Mouse (Mus musculus) bone marrow, adult 2 months (tissue): ENCODE measurements around the gene Fgf11. TPM values are rescaled to one million over a fixed set of nuclear protein-coding genes. Genes with fewer than 3 reads are reported as not detected.

Source experiments
- H3K27ac ChIP-seq: fragments of 200-500 bp; 2 replicates; pipeline ENCODE4 v1.5.1; 2012; ENCODE audit warnings: low read depth, mild to moderate bottlenecking, control low read depth, inconsistent platforms, low read length; ENCODE audit not compliant: control insufficient read depth, poor library complexity, insufficient read depth
- H3K4me1 ChIP-seq: fragments of 200-500 bp; 2 replicates; pipeline ENCODE4 v1.6.1; 2011; ENCODE audit warnings: low read length; ENCODE audit not compliant: control insufficient read depth, insufficient read depth
- H3K4me3 ChIP-seq: fragments of 200-500 bp; replicated peaks from 2 replicates; pipeline ENCODE3; 2011; ENCODE audit warnings: mild to moderate bottlenecking, low read depth, low read length, control low read depth; ENCODE audit not compliant: control insufficient read depth
- CTCF ChIP-seq: fragments of 200-500 bp; IDR thresholded peaks from 2 replicates; pipeline ENCODE4 v1.5.1; 2011; ENCODE audit warnings: low read length, control low read depth; ENCODE audit not compliant: control insufficient read depth, insufficient read depth
- POLR2A ChIP-seq: fragments of 200-500 bp; IDR thresholded peaks from 2 replicates; pipeline ENCODE4 v1.6.1; 2011; ENCODE audit warnings: low read depth, mild to moderate bottlenecking, control low read depth, low read length, borderline replicate concordance; ENCODE audit not compliant: control insufficient read depth
- WGBS: fragments of 180-500 bp; shearing (Covaris S2); methylation state at CpG from one replicate; pipeline ENCODE4 v1.1.7; 2018; 5-methylcytosine and 5-hydroxymethylcytosine counted together
- polyA plus RNA-seq: library from polyadenylated mRNA; stranded (reverse); fragments of >200 nt; gene quantifications from 2 replicates; pipeline ENCODE4 v1.2.4, GENCODE M21; 2011; ENCODE audit warnings: low replicate concordance; ENCODE audit not compliant: missing spikeins, insufficient read depth, insufficient read length

Fgf11 gene
- polyA plus RNA-seq, 1 experiment = 1.00 TPM

DNA sequence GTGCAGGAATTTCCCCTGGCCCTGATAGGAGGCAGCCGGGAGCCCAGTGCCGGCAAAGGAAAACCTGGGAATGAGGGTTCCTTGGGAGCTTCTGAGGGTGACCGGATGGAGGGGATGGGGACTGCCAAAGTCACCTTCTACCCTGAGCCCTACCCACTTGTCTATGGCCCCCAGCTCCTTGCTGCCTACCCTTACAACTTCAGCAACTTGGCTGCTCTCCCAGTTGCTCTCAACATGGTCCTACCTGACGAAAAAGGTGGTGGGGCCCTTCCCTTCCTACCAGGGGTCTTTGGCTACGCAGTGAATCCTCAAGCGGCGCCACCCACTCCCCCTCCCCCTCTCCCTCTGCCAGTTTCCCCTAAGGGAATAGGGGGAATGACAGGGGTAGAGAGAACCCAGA, 22.7 kb downstream of the Fgf11 start:
- H3K4me1 ChIP-seq = no peaks in the 10 kb centered on the region; the same call in 1 of the 2 replicates
- H3K4me3 ChIP-seq = no peak overlapping the region
- TF ChIP-seq POLR2A = no peak
- no peak for TF ChIP-seq CTCF
- H3K27ac ChIP-seq = no peak overlapping the region
- WGBS = 76% methylated on average over 7 of the region's 7 CpGs

DNA sequence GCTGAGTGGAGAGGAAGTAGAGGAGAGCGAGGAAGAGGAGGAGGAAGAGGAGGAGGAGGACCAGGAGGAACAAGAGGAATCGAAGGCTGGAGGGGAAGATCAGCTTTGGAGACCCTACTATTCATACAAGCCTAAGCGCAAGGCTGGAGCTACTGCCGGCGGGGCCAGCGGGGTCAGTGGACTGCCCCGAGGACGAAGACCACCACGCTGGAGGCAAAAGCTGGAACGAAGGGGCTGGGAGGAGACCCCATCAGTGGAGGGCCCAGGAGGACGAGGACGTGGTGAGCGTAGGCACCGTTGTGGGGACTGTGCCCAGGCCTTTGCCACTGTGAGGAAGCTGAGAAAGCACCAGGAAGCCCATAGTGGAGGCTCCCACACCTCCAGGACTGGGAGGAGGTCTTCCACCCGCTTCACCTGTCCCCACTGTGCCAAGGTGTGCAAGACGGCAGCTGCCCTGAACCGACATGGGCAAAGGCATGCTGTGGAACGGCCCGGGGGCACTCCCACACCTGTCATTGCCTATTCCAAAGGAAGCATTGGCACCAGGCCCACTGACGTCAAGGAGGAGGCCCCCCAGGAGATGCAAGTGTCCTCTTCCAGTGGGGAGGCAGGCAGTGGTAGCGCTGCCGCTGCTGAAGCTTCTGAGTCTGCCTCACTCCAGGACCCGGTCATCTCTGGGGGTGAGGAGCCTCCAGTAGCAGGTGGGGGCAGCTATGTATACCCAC, 23.2 kb downstream of the Fgf11 start:
- no peak overlapping the region for H3K4me3 ChIP-seq
- TF ChIP-seq POLR2A = no peak
- TF ChIP-seq CTCF = no peak
- no peak overlapping the region for H3K27ac ChIP-seq
- no peaks in the 10 kb centered on the region; the same call in 1 of the 2 replicates for H3K4me1 ChIP-seq
- 73% methylated on average over 23 of the region's 23 CpGs for WGBS

DNA sequence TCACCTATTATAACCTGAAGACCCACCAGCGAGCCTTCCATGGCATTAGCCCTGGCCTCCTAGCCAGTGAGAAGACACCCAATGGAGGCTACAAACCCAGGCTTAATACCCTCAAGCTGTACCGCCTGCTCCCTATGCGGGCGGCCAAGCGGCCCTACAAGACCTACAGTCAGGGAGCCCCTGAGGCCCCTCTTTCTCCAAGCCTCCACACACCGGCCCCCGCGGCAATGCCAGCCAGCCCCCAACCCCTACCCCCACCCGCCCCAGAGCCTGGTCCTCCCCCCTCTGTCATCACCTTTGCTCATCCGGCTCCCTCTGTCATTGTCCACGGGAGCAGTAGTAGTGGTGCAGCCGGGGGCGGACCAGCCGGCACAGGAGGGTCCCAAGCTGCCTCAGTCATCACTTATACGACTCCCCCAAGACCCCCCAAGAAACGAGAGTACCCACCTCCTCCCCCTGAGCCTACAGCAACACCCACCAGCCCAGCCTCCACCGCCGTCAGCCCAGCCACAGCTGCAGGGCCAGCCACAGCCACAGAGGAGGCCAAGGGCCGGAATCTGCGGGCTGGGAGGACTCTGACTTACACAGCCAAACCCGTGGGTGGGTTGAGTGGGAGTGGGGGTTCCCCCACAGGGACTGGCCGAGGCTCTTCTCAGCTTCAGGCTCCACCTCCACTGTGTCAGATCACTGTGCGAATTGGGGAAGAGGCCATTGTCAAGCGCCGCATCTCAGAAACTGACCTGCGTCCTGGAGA, 24.0 kb downstream of the Fgf11 start:
- Histone ChIP-seq H3K27ac (no peak overlapping the region), H3K4me3 (no peak overlapping the region), H3K4me1 (no peaks in the 10 kb centered on the region; the same call in 1 of the 2 replicates)
- WGBS = 64% methylated on average over 26 of the region's 26 CpGs
- TF ChIP-seq POLR2A (no peak), CTCF (no peak)

DNA sequence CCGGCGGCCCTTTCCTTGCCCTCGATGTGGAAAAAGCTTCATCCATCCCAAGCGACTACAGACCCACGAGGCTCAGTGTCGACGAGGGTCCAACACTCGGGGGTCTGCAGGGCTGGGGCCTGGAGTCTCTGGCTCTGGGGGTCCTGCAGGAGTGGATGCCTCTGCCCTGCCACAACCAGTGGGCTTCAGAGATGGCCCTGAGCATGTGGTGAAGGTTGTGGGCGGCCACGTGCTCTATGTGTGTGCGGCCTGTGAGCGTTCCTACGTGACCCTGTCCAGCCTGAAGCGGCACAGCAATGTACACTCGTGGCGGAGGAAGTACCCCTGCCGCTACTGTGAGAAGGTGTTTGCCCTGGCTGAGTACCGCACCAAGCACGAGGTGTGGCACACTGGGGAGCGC, 25.2 kb downstream of the Fgf11 start:
- Histone ChIP-seq H3K4me3 (no peak overlapping the region), H3K27ac (no peak overlapping the region), H3K4me1 (no peaks in the 10 kb centered on the region; the same call in 1 of the 2 replicates)
- no peak for TF ChIP-seq POLR2A
- no peak for TF ChIP-seq CTCF
- 89% methylated on average over 20 of the region's 20 CpGs for WGBS

DNA sequence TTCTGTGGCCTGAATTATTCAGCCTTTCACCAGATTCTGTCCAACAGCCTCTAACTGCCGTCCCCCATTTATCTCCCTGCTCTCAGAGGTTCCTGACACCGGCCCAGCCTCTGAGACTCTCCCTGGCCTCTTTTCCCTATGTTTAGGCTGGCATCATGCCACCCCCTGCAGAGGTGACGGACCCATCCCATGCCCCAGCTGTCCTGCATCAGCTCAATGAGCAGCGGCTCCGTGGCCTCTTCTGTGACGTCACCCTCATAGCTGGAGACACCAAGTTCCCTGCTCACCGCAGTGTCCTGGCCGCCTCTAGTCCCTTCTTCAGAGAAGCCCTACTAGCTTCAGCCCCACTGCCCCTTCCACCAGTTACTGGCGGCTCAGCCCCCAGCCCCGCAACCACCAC, 25.9 kb downstream of the Fgf11 start:
- Histone ChIP-seq H3K4me3 (no peak overlapping the region), H3K4me1 (no peaks in the 10 kb centered on the region; the same call in 1 of the 2 replicates), H3K27ac (no peak overlapping the region)
- WGBS = 87% methylated on average over 10 of the region's 10 CpGs
- TF ChIP-seq CTCF = no peak
- TF ChIP-seq POLR2A = no peak

DNA sequence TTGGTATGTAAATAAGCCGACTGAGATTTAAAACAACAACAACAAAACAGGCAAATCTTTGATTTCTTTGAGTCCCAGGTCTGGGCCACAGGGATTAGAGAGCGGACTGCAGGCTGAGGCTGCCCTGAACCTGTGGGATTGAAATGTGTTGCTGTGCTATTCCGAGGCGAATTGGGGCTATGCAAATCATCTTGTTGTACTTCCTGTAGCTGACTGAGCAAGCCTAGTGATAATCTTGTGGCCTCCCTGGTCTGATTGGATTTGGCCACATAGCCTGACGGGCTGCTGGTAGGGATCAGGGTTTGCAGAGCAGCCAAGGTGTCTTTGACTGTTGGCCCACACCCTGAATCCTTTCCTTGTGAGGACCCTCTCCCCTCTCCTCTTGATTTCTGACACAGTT, 26.7 kb downstream of the Fgf11 start:
- WGBS = 43% methylated on average over 5 of the region's 5 CpGs
- Histone ChIP-seq H3K4me1 (no peaks in the 10 kb centered on the region; the same call in 1 of the 2 replicates), H3K27ac (peak overlapping the region; percentile 41; the same call in 1 of the 2 replicates), H3K4me3 (no peak overlapping the region)
- TF ChIP-seq CTCF = no peak
- no peak for TF ChIP-seq POLR2A

DNA sequence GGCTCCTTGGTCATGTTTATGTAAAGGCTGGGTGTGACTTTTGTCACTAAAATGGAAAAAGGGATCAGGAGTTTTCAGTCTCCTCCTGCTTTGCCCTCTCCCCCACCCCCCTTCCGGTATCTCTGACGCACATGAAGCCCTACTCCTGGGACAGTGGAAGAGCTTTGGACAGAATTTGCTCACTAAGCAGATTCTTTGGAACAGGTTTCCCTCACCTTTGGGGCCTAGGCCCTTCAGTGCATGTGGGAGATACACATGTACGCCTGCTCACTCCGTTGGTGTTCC, 34.1 kb downstream of the Fgf11 start:
- no peaks in the 10 kb centered on the region; the same call in 1 of the 2 replicates for H3K4me1 ChIP-seq
- no peak overlapping the region for H3K4me3 ChIP-seq
- no peak overlapping the region for H3K27ac ChIP-seq
- TF ChIP-seq POLR2A = no peak
- no peak for TF ChIP-seq CTCF
- WGBS = 80% methylated on average over 4 of the region's 4 CpGs

DNA sequence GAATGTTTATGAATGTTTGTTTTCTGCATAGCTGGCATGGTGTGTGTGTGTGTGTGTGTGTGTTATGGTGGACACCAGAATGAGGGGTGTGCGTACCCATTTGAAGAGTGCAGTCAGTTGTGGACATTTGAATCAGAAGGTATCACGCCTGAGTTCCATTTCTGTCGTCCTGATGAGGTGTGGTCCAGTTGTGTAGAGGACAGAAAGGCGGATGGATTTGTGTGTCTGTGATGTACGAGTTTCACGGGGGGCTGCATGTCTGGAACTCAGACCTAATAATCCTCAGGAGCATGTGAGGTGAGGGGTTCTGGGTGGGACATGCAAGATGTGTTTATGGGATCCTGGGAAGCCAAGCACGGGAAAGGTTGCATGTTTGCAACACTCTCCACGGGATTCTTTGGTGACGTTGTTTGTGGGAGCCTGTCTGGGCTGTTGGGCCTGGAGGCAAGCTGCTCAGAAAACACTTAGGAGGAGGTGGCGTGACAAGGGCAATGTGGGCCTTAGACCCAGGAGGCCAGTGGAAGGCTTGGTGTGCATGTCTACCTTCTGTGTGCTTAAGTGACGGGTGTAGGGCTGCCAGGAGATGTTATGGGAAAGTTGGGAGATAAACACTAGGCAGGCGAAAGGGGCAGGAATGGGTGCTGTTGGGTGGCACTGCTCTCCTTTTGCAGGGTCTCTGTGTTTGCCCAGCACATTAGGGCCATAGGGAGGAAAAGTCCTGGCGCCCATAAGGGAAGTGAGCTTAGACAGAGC, 34.6 kb downstream of the Fgf11 start:
- no peak overlapping the region for H3K4me3 ChIP-seq
- WGBS = 79% methylated on average over 13 of the region's 13 CpGs
- H3K4me1 ChIP-seq = no peaks in the 10 kb centered on the region; the same call in 1 of the 2 replicates
- no peak overlapping the region for H3K27ac ChIP-seq
- no peak for TF ChIP-seq POLR2A
- no peak for TF ChIP-seq CTCF
